Mouse (Mus musculus) layer of hippocampus, adult 8-10 months (tissue): ENCODE data around the gene Aox2. TPM values are rescaled to one million over a fixed set of nuclear protein-coding genes. Genes with fewer than 3 reads are reported as not detected.

Experiments used
- DNase-seq, 2 experiments: peaks; one replicate each; pipeline ENCODE4 v3.0.0; 2022; ENCODE audit warnings: low spot score in 2 of 2
- total RNA-seq, 4 experiments: library from RNA; stranded (reverse); gene quantifications; 2 replicates each; pipeline ENCODE4 v1.2.4; 2022

The Aox2 gene
- under 1 TPM in 2 of 4 experiments, not detected in 2; 0.05 to 0.07 TPM for total RNA-seq

DNA sequence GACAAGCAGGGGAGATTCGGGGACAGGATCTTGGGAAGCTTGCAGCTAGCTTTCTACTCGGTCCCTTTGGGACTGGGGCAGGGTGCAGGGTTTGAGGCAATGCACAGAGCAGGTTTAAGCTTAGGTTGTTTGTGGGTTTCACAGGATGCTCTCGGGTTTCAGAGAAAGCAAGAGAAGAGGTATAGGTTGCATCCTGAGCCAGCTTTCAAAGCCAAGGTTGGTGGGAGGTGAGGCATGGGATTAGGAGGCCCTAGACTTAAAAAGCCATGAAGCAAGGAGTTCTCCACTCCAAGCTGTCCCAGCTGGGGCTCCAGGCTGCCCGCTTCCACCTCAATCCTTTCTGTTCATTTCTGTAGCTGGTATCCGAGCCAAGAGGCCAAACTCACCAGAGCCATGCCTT is at the start of gene Aox2:
Gene Aox2, plus strand, starts transcription at position 301 of the 400 bp plus-strand sequence.
- DNase-seq = no peak

DNA sequence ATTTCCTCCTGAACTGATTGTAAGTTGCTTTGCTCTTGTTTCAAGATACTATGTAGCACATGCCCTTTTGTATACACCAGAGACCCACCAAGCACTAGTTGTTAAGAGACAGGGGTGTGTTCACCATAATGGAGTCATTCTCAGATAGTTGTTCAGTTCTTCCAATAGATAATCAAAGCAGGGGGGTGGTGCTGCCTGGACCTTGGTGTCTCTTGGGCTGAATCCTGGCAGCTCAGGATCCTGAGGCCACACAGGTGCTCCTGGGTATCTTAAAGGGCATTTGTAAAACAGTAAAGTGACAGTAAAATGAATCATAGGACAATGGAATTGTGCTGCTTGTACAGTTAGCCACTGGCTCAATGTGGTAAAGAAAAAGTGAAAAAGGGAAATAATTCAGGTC is 49.2 kb upstream of the Aox2 start:
- no peak for DNase-seq

DNA sequence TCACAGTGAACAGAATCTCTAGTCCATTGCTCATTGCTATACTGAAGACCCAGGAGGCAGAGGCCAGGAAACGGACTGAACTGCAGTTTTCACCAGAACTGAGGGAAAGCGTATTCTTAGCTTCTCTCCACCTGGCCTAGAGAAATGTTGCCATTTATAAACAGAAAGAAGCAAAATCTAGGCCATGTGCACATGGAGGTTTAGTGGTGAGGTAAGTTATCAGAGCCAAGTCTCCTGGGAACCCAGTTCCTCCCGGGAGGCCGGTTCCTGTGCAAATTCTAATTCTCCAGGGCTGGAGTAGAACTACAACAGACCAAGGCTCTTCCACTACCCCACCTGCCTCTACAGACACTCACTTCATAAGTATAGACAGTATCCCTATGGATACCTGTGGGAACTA is 48.4 kb upstream of the Aox2 start:
- no peak for DNase-seq

DNA sequence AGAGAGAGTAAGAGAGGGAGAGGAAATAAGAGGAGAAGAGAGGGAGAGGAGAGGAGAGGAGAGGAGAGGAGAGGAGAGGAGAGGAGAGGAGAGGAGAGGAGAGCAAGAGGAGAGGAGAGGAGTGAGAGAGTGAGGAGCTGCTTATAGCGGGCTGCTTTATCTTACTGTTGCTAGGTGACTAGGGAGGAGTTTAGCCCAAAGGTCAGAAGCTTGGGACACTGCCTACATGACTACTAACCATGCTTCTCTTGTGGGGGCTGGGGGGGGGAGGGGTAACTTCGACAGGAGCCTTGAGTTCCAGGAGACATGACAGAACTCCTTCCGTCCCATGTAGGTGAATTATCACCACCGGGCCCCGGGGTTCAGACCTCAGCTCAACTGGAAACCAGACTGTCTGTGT is 47.6 kb upstream of the Aox2 start:
- DNase-seq = no peak

DNA sequence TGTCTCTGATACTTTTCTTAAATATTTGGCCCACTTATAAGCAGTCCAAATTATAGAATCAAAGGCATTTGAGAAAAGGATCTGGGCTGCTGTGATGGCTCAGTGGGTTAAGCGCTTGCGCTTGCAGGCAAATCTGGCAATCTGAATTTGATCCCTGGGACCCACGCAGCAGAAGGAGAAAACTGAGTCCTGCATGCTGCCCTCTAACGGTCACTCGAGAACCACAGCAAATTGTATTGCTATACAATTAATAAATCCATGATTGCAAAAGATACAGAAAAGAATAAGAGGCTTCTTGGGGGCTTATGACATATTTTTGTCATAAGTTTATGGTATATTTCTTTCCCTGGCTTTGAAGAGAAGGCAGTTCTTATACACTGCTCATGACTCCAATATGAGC is 42.7 kb upstream of the Aox2 start:
- DNase-seq = no peak

DNA sequence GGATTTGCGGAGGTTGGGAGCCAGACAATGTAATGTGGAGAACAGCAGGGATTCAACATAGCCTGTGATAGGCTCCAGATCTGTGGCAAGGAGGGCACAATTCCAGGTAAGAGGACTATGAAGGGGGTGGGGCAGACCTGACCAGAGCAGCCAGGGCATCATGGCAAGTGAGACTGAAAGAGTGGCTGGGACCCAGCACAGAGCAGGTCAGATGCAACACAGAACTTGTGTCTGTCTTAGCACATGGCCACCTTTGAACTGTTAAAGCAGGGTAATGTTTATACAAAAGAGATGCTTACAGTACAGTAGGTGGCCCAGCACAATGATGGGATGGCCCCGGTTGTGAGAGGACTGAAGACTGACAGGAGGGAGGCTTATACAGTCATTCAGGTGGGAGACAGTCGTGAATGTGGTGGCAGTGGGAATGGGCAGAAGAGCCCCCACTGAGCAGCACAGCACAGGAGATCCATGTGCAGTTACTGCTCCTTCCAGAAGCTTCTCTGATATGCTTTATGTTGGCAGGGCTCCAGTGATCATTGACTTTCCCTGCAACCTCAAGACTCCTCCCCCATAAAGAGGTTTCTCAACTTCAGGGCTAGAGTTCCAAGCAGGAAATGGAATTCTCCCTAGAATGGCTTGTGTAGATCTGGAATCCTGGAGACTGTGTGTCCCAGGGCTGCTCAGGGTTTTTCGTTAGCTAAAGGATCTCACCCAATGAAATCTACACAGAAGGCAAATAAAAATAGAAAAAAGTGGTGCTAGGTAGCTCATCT is 40.4 kb upstream of the Aox2 start:
- DNase-seq = no peak

DNA sequence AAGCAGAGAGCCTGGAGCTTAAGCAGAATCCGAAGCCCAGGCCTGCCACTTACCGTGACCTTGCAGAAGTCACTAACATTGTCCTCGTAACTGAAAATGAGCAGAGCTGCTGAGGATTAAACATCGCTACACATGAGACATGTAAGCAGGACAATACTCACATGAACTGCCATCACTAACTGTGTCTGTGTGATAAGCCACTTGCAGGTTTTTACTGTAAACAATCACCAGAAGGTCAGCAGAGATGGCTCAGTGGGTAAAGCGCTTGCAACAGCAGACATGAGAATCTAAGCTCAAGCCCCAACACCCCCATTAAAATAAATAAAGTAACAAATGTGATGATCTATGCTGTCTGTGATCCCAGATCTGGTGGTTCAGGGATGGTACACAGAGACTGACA is 39.7 kb upstream of the Aox2 start:
- DNase-seq = no peak

DNA sequence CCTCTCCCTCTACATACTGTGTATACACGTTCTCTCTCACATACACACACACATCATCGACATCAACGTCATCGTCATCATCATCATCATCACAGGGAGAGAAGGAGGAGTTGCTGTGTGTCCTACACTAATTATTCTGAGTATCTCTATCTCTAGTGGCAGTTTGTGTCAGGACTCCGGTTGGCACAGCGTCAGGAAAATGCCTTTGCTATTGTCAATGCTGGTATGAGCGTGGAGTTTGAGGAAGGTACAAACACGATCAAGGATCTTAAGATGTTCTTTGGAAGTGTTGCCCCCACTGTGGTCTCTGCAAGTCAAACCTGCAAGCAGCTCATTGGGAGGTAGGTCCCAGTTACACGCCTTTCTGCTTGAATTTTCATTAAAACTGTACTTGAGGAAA is 39.2 kb upstream of the Aox2 start:
- DNase-seq = no peak

DNA sequence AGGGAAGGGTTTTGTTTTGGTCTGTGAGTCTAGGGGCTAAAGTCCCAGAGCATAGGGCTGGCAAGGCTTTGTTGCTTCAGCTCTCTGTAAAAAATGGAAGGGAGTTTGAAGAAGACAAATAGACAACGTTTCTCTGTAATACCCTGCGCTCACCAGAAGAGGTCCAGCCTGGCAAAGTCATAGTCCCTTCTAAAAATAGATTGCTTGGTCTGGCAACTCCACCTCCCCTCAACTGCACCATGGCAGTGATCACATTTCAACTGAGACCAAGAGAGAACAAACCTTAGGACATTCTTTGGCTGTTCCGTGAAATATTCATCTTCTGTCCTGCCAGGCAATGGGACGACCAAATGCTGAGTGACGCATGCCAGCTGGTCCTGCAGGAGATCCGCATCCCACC is 37.8 kb upstream of the Aox2 start:
- no peak for DNase-seq

DNA sequence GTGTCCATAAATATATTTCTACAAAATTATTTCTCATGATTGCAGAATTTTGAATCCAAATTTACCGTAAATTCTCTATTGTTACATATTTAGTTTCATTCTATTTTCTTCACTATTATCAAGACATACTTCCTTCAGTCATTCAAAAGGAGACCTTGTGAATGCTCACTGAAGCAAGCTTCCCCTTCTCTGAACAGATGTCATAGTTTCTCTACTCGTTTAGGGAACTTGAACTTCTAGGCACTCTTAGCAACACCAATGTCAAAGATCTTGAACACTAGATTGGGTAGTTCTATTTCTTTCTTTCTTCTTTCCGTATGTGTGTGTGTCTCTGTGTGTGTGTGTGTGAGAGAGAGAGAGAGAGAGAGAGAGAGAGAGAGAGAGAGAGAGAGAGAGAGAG is 33.6 kb upstream of the Aox2 start:
- DNase-seq = no peak

DNA sequence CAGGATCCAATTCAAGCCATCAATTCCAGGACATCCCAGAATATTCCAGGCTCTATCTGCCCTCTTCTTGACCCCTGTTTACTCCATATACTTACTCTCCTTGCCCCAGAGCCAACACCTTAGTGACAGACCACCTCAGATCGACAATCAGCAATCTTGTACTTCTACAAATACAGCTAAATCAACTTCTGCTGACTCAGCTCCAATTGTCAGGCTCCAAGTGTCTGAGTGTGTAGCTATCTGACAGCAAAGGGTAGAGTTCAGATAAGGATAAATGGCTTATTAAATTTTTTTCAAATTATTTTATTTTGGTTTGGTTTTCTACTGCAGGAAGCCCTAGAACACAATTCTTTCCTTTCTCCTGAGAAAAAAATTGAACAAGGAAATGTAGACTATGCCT is 29.6 kb upstream of the Aox2 start:
- DNase-seq = no peak

DNA sequence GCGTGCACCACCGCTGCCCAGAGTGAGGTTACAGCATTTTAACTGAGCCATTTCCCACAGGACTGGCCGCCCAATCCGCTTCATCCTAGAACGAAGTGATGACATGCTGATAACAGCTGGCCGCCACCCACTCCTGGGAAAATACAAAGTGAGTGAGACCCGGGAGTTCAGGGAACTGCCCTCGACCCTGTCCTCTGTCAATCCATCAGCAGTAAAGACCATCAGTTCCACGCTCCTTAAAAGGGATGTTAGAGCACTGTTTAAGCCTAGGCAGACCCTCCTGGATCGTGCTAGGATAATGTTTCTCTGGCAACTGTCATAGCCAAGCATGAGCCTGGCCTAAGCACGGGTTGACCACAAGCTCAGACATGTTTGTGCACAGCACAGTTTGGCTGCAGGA is 24.7 kb upstream of the Aox2 start:
- no peak for DNase-seq

DNA sequence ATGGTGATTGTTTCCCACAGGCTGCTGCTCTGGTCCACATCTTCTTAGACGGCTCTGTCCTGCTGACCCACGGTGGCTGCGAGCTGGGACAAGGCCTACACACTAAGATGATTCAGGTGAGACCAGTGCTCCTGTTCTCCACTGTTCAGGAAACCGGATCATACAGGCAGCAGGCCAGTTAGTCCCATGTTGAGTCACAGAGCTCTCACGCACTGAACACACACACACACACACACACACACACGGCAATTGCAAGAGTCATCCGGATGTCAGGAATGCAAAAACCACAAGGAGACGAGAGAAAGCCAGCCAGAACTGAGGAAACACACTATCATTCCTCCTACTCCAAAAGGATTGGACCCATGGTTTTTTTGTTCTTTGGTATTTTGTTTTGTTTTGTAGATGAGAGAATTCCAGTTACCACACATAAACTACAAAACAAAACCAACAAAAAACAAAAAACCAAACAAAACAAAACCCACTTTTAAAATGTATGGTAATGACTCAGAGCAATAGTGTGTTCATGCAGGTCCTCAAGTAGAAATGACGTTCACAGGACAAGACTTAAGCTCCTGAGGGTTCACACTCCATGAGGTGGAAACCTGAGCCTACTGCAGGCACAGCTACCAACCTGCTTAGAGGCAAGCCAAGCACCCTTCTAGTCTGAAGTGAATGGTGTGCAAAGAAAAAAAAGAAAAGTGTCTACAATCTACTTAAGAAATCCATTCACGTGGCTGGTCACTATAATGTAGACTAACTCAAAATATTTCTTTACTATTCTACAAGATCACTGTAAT is 20.7 kb upstream of the Aox2 start:
- DNase-seq = no peak

DNA sequence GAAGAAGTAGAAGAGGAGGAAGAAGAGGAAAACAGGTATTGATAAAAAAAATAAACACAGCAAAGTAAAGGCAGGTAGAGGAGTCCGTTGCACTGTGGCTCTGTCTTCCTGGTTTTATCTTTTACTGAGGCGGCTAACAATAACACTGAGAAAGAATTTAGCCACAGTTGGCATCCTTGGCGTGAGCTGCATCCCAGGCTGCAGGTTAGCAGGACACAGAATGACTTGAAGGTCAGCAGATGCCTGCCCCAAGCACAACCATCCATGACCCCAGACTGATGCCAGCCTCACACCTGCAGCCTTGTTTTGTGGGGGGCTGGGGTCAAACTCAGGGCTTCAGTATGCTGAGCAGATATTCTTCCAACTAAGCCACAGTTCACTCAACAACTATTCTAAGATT is 17.8 kb upstream of the Aox2 start:
- DNase-seq = no peak

DNA sequence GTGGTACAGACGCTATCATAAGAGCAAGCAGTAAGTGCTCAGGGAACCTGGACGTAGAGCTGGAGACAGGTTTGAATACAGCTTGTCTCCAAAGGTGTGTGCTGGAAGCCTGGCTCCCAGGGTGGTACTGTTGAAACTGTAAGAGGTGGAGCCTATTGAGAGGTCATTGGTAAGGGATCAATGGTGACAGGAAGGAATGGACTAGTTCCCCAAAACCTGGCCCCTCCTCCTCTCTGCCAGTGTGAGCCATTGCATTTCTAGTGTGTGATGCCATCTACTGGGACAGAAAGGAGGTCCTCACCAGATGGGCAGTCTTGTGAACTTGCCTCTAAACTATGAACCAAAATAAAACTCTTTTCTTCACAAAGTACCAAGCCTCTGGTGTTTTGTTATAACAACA is 9.9 kb upstream of the Aox2 start:
- DNase-seq = no peak

DNA sequence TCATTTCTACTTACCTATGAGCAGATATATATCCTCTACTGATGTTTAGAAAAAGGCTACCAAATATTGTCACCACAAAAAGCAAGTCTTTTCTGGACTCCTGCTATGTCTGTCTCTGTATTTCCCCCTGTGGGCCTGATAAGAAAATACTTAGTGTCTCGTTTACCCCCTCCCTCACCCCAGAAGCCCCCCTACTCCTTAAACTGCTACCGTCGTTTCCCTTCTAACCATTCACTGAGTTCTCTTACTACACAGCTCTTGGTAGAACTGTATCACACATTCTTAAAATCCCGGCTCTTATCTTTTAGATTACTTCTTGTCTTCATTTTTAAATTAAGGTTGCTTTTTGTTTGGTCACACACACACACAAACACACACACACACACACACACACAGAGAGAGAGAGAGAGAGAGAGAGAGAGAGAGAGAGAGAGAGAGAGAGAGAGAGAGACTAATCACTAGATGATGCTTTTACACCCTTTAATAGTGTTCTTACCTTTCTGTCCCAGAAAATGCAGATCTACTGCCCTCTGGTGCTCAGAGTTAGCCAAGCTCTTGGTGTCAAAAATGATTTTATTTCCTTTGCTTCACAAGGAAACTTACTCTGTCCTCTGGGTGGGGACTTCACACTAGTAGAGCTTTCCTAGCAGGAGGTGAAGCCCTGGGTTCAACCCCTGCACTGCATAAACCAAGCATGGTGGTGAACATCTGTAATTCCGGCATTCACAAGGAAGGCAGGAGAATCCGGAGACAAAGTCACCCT is 7.1 kb upstream of the Aox2 start:
- peak in 1 of 2 experiments; percentile 48 for DNase-seq

DNA sequence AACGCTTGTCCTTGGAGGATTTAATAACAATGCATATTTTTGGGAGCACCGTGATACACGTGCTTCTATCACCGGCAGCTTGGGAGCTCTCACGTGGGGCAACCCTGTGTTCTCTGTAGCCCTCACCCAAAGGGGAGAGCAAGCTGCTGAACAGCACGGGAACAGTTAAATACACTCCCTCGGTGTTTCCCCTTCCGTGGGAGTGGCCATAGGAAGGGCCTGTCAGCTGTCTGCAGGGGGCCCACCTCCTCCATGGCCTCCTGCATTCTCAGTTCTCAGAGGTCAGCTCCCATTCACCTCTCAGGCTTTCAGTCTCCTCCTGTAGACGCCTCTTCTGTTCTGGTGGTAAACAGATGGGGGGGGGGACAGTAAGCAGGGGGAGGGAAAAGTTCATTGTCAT is 2.2 kb upstream of the Aox2 start:
- no peak for DNase-seq

DNA sequence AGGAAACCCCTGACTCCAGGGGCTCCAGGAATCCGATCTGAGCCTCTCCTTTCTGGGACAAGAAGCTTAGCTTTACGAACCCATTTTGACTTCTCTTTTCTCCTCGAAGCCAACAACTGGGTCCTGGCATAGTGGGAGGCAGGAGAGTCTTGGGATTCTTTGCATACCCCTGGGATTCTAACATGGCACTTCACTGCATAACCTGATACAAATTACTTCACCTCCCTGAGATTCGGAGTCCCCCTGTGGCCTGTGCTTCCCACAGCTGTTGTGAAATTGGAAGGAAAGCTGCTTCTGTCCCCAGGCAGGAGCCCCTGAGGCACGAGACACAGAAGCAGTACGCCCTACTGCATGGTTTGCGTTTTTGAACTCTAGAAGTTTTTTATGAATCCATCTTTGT is 387 bp downstream of the Aox2 start:
- DNase-seq = no peak

DNA sequence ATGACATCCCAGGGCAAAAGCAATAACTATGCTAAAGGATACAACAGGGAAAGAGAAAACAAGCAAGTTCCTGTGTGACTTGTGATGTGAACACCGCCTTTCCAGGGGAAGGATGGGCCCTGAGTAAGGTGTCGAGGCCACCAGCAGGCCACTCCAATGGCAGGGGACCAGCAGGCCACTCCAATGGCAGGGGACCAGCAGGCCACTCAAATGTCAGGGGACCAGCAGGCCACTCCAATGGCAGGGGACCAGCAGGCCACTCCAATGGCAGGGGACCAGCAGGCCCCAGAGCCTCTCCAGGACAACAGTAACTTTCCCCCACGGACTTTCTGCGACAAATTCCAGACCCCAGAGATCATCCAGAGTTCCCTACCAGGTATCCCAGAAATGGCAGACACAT is 2.3 kb downstream of the Aox2 start:
- DNase-seq = no peak

DNA sequence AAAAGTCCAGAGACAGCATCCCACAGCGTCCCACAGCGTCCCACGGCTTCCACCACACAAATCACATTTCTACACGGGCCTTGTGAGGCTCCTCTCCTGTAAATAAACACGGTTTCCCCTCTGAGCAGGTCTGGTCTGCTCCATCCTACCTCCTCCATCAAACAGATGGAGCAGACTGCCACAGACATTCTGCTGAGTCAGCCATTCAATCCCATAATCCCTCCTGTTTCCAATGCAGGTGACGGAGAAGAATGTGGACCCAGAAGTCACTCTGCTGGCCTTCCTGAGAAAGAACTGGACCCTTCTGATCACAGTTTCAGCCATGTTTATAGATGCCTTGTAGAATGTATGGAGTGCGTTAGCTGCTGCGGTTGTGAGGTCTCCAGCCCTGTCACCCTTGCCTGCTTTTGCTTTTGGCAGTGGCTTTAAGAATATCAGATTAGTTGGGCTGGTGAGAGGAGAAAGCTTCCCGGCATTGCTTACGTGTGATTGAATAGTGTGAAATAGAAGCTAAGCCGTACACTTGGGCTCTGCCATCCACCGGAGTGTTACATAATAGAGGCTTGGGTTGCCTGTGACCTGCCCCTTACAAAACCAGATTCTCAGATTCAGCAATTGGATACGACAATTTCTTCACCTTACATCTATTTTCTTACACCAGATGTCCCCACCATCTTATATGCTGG is 3.0 kb downstream of the Aox2 start:
- no peak for DNase-seq

DNA sequence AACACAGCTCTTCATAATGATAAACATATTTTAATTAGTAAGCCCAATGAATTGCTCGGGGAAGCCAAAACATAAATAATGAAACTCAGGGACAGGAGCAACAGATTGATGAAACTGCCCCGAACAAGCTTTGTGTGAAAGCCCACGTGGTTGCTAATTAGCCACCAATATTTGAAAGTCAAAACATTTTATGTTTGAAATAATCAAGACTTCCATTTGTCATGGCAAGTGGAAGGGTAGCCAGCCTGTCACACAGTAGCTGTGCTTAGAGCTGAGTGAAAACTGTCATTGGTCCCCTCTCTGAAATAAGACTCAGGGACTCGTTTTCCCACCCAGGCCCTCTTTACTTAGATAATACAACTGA is 3.5 kb downstream of the Aox2 start:
- peak in 1 of 2 experiments; percentile 18 for DNase-seq

DNA sequence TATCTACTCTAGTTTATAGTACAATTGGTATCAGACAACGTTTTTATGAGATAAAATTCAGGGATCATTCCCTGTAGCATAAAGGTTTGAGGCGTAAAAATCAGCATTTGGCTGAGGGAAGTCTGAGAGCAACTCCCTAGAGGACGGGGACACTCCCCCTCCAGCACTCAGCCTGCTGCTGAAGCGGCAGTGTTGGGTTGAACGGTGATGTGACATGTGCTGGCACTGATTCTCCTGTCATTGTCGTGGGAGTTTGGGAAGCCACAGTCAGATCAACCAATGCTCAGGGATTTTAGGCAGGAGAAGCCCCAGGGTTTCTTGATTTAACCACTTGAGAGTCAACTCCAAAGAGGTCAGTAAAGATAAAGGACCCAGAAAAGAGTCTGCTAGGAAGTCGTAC is 6.4 kb downstream of the Aox2 start:
- no peak for DNase-seq
